Mouse (Mus musculus) neutrophil, adult 65 days (primary cell): ENCODE data around the gene Trim47. TPM values are rescaled to one million over a fixed set of nuclear protein-coding genes. Genes with fewer than 3 reads are reported as not detected.

ENCODE experiments used
- total RNA-seq: library from RNA; stranded (reverse); gene quantifications from 2 replicates; pipeline ENCODE4 v1.2.4, GENCODE M21; 2023

The Trim47 gene
- 0.23 and 0.47 TPM in 2 replicates for total RNA-seq

DNA sequence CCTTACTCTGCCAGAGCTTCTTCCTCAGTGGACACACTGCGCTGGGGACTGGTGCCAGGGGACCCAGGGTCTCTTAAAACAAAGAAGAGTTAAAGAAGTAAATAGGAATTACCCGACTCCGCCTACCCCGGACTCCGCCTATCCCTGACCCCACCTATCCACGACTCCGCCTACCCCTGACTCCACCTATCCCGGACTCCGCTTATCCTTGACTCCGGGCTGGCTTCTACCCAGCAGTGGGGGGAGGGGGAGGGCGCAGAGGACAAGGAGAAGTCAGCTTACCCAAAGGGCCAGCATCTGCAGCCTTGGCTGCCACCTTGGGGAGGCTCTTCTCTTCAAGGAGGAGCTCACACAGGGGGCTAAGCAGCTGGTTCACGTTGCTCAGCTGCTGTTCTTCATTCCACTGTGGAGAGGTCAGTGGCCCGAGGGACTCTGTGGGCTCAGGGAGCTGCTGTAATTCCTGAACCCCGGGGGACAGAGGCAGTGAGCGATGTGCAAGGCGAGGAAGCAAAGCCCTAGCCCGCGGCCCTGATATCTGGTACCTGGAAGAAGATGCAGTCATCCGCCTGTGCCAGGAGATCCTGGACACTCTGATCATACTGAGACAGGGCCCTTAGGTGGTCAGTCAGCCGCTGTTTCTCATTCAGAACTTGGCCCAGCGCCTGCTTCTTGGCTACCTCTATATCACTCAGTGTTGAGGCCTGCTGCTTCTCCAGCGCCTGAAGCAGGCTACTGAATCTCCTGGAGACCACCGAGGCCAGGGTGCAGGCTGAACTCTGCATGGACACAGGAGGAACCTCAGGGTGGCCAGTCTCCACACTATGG is at the start of gene Trim47:
Trim47 (minus strand) TSS at position 55 of the 825 bp plus-strand sequence.

DNA sequence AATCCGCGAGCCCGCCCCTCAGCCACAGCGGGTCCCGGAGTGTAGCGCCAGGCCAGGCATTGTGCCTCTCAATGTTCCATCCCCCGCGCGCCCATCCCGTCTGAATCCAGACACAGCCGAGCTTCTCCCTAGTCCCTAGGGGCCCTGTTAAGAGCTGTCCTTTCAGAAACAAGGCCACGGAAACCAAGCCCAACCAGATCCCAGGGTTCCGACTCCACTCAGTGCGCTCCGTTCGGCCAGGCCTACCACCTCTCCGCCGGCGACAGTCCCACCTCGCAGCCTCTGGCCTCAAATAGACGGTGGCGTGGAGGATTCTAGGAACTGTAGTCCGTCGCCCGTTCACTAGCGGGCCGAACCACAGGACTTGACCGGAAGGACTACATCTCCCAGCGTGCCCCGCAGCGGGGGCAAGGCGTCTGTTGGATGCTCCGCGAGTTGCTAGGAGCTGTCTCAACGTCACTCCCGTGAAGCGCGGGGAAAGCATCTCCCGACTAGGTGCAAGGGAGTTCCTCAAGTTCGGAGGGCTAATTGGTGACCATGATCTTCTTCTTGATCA is 41.0 kb upstream of the Trim47 start, which contains the start of gene Fbf1:
Fbf1 (minus strand) TSS at position 283 of the 556 bp plus-strand sequence.

DNA sequence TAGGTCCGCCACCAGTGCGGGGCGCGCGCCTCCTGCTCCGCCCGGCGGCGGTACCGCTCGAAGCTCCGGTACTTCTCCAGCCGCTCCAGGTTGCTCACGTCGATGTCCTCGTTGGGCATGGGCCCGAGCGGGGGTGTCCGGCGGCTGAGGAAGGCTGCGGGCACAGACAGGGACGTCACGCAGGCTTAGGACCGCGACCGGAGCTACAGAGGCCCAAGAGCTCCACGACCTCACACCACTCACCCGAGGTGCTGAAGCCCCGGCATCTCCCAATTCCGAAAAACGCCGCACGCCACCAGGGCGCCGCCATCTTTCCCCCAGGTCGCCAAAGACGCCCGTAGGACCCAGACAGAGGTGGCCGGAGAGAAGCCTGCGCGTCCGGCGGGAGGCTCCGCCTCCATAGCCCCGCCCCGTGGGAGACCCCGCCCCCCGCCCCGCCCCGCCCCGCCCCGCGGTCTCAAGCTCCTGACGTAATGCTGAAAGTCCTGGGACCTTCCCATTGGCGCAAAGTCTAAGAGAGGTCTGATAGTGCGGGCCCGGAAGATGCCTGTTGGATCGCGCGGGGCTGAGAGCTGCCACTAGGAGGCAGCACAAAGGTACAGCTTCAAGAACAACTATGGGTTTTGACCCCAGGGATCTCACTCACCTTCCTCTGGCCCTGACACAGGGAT is 11.6 kb upstream of the Trim47 start, which contains the start of gene Mrpl38:
Mrpl38 (minus strand) TSS at position 401 of the 671 bp plus-strand sequence.

DNA sequence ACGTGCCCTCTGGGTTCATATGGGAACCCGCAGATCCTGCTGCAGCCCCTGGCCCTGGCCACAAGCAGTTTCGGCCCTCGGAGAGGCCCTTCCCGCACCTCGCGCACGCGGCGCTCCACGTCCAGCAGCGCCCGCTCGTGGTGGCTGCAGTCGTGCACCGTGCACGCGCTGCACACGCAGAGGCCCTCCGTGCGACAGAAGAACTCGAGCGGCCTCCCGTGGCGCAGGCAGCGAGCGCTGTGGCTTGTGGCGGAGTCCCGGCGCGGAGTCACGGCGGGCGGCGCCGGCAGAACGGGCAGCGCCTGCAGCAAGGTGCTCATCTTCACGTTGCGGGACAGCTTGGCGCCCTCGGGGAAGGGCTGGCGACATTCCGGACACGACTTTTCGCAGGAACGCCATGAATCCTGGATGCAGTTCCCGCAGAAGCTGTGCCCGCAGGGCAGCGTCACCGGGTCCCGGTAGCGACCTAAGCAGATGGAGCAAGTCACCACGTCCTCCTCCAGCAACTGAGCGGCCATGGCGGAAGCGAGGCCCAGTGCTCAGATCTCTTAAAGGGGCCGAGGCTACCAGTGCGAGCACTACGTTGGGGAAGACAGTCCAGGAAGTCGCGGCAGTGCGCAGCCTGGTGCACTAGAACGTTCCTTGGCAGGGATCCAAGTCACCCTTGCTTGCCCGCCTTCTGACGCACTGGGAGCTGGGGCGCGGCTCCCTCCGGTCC is 3.6 kb upstream of the Trim47 start, which contains the start of gene Trim65:
Trim65 (minus strand) TSS at position 641 of the 718 bp plus-strand sequence.

DNA sequence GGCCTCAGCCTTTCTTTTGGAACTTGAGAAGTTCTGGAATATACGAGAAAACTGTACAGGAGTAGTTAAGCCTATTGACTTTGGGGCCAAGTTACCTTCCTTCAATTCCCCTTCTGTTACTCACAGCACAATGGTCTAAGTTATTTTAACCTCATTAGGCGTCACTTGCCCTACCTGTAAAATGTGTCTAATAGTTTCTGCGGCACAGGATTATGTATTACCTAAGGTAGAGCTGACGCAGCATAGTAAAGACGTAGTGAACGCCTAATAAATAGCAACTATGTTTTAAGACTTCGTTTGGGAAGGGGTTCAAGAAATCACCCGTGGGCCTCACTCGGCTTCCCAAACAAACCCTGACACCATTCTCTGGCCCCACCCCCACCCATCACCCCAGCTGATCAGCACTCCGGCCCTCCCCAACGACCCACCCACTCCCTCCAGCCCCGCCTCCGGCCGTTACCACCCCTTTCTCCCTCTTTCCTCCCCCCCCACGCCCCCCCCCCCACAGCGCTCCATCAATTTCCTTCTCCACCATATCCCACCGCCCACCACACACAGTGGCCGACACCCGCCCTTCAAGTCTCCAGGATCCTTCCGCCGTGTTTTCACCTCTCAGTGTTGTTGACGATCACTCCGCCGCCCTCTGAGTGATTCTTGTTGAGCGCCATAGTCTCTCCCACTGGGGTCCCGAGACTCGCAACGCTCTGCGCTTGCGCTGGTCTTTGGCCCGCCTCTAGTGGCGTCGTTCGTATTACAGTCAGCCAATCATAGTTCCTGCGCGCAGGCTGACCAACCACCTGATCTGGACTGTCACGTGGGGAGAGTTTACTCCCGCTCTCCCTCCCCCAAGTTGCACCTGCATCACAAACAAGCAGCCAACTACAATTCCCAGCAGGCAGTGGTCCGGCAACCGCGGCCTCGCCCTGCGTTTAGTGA is 40.5 kb downstream of the Trim47 start, which contains the start of gene Wbp2:
Wbp2 (minus strand) TSS at position 738 of the 936 bp plus-strand sequence.

DNA sequence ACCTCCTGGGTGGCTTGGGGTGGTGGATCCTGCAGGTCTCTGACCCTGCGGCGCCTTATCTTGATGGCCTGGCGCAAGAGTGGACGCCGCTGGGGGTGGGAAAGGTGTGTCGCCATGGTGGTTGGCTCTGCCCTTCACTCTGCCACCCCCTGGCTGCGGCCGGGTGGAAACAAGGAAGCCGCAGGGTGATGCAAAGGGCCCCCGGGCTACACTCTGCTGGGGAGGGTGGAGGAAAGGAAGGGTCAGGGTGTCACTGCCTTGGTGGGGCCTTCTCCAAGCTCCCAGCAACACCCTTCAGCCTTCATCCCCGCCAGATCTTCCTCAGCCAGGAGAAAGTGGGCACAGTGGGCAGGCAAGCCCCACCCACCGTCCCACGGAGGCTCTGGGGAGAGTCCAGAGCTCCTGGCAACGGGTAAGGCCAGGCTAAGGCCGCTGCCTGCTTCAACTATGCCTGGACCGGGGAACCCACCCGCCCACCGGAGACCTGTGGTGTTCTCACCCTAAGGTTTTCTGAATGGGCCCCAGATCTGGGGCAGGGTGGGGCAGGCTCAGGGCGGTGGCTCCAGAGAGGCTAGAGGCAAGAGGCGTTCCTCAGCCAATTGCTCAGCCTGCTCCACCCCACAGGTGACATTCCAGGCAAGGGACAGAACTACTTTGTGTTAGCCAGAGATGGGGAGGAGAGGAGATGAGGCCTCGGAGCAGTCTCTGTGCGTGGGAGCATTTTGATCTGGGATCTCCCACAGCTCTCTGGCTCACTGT is 49.4 kb downstream of the Trim47 start, which contains the start of gene Unc13d:
Unc13d (minus strand) TSS at position 516 of the 759 bp plus-strand sequence.

Other genes starting within 250 kb of the Trim47 start
- 52.4 and 59.6 TPM in 2 replicates for gene Smim5, start 227.2 kb downstream of the Trim47 start, total RNA-seq
- gene Smim6, start 215.2 kb downstream of the Trim47 start, total RNA-seq, result 4.6 and 6.4 TPM in 2 replicates
- gene Sap30bp, start 193.9 kb downstream of the Trim47 start, total RNA-seq, result 34.7 and 50.0 TPM in 2 replicates
- gene Recql5, start 193.7 kb downstream of the Trim47 start, total RNA-seq, result 22.0 and 28.2 TPM in 2 replicates
- 0.13 TPM in 1 of 2 replicates, not detected in the other for gene Itgb4, start 152.5 kb downstream of the Trim47 start, total RNA-seq
- gene Galk1, start 114.5 kb downstream of the Trim47 start, total RNA-seq, result 4.9 and 6.7 TPM in 2 replicates
- gene H3f3b, start 99.2 kb downstream of the Trim47 start, total RNA-seq, result 3,437 and 4,057 TPM in 2 replicates
- 22.2 and 26.7 TPM in 2 replicates for gene Unk, start 96.9 kb downstream of the Trim47 start, total RNA-seq
- 94.4 and 118 TPM in 2 replicates for gene Unc13d, start 49.2 kb downstream of the Trim47 start, total RNA-seq
- gene Wbp2, start 40.2 kb downstream of the Trim47 start, total RNA-seq, result 177 and 178 TPM in 2 replicates
- 4.5 and 4.6 TPM in 2 replicates for gene Trim65, start 3.9 kb upstream of the Trim47 start, total RNA-seq
- 11.5 and 13.4 TPM in 2 replicates for gene Mrpl38, start 11.7 kb upstream of the Trim47 start, total RNA-seq
- gene Fbf1, start 41.0 kb upstream of the Trim47 start, total RNA-seq, result 5.1 and 6.4 TPM in 2 replicates
- 22.5 and 27.5 TPM in 2 replicates for gene Ten1, start 71.6 kb upstream of the Trim47 start, total RNA-seq
- 28.7 and 32.6 TPM in 2 replicates for gene Acox1, start 71.8 kb upstream of the Trim47 start, total RNA-seq
- gene Evpl, start 110.9 kb upstream of the Trim47 start, total RNA-seq, result 0.06 and 0.11 TPM in 2 replicates
- 34.3 and 39.9 TPM in 2 replicates for gene Srp68, start 147.0 kb upstream of the Trim47 start, total RNA-seq
- gene Galr2, start 153.7 kb upstream of the Trim47 start, total RNA-seq, result not detected in 2 replicates
- 34.0 and 38.0 TPM in 2 replicates for gene Exoc7, start 180.0 kb upstream of the Trim47 start, total RNA-seq
- gene Foxj1, start 208.2 kb upstream of the Trim47 start, total RNA-seq, result not detected in 2 replicates